Mouse (Mus musculus) heart, embryonic 16.5 days (tissue): Measurements from ENCODE around the gene Tmem8. TPM values are rescaled to one million over a fixed set of nuclear protein-coding genes. Genes with fewer than 3 reads are reported as not detected.
A peak's percentile ranks its signal among the peaks of the same experiment; 100 is the strongest.

Source experiments
- ATAC-seq: fragments of 200-750 bp; cut with Nextera tagmentation; replicated peaks from 2 replicates; pipeline ENCODE4 v1.8.0; 2017; ENCODE audit warnings: moderate number of reproducible peaks; ENCODE audit not compliant: insufficient read depth, low FRiP score; ENCODE audit errors: extremely low read depth
- H3K27ac ChIP-seq: fragments of 300-500 bp; sonication (generic); 2 replicates; pipeline ENCODE4 v1.5.1; 2014; ENCODE audit warnings: mild to moderate bottlenecking, low read length, control low read depth, moderate library complexity
- H3K27me3 ChIP-seq: fragments of 300-500 bp; sonication (generic); 2 replicates; pipeline ENCODE4 v1.6.1; 2014; ENCODE audit warnings: low read length, mixed read lengths; ENCODE audit not compliant: control insufficient read depth, insufficient read depth
- H3K36me3 ChIP-seq: fragments of 300-500 bp; sonication (generic); 2 replicates; pipeline ENCODE4 v1.6.1; 2014; ENCODE audit not compliant: control insufficient read depth, insufficient read depth
- H3K4me1 ChIP-seq: fragments of 300-500 bp; sonication (generic); 2 replicates; pipeline ENCODE4 v1.6.1; 2014; ENCODE audit warnings: low read length, mixed read lengths; ENCODE audit not compliant: control insufficient read depth, insufficient read depth
- H3K4me2 ChIP-seq: fragments of 300-500 bp; sonication (generic); 2 replicates; pipeline ENCODE4 v1.6.1; 2014; ENCODE audit warnings: low read depth, mild to moderate bottlenecking, control low read depth, low read length
- H3K4me3 ChIP-seq: fragments of 300-500 bp; sonication (generic); 2 replicates; pipeline ENCODE4 v1.5.1; 2014; ENCODE audit warnings: mild to moderate bottlenecking, control low read depth, low read length
- H3K9ac ChIP-seq: fragments of 300-500 bp; sonication (generic); 2 replicates; pipeline ENCODE4 v1.6.1; 2014; ENCODE audit warnings: low read length, control low read depth
- H3K9me3 ChIP-seq: fragments of 300-500 bp; sonication (generic); replicated peaks from 2 replicates; pipeline ENCODE4 v1.6.1; 2016; ENCODE audit warnings: low read length; ENCODE audit not compliant: control insufficient read depth
- WGBS: fragments of 180-500 bp; shearing (Covaris S2); extraction: QIAGEN DNeasy Blood & Tissue Kit; methylation state at CpG from one replicate; pipeline ENCODE4 v1.1.7; 2014; 5-methylcytosine and 5-hydroxymethylcytosine counted together
- polyA plus RNA-seq: library from polyadenylated mRNA; unstranded; fragments of >200 nt; fragmentation: Nextera tagmentation; extraction: Ambion mirVana; gene quantifications from 2 replicates; pipeline ENCODE4 v1.2.1, GENCODE M21; 2015

The Tmem8 gene
- polyA plus RNA-seq, 1 experiment from 2014 or later = 0.87 TPM

GRCm38 (mm10) chr17:26131856-26132853, 19.1 kb downstream of the Tmem8 start:
- Histone ChIP-seq H3K27me3 (no peaks in the 10 kb centered on the region), H3K4me1 (no peaks in the 10 kb centered on the region), H3K36me3 (peaks cover 18% of the 10 kb centered on the region), H3K4me2 (no peak overlapping the region), H3K9me3 (no peaks in the 10 kb centered on the region), H3K27ac (no peak overlapping the region), H3K9ac (no peak overlapping the region), H3K4me3 (no peak overlapping the region)
- 86% methylated on average over 18 of the region's 18 CpGs for whole genome bisulfite sequencing
- no peak for ATAC-seq

- H3K4me1 ChIP-seq = peaks cover 21% of the 10 kb centered on the region
- no peaks in the 10 kb centered on the region for H3K9me3 ChIP-seq
- no peak overlapping the region for H3K9ac ChIP-seq
- WGBS = 83% methylated on average over 11 of the region's 11 CpGs
- H3K27ac ChIP-seq = no peak overlapping the region
- ATAC-seq = no peak
- H3K4me3 ChIP-seq = no peak overlapping the region
- H3K27me3 ChIP-seq = no peaks in the 10 kb centered on the region
- H3K4me2 ChIP-seq = no peak overlapping the region
- H3K36me3 ChIP-seq = no peaks in the 10 kb centered on the region
These were observed 24.1 kb downstream of the Tmem8 start for GRCm38 (mm10) chr17:26137106-26137750.

DNA sequence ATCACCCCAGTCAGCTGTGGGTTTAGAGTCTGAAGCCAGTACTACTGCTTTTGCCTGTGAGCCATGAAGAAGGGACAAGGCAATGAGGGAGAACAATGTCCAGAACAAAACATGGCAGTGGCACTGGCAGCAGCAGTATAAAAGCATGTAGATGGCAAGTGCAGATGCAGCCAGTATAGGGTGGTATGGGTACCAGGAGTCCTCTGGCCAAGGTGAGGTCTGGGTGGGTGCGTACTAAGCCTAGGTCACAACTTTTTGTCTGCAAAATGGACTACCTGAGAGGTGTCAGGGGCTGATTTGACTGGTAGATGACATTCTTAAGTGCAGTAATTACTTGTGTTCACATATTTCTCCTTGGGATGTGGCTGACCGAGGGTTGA, 24.6 kb downstream of the Tmem8 start:
- H3K9ac ChIP-seq = peak overlapping the region; percentile 64
- peak overlapping the region; percentile 97 for H3K27ac ChIP-seq
- peaks cover 21% of the 10 kb centered on the region for H3K4me1 ChIP-seq
- no peaks in the 10 kb centered on the region for H3K27me3 ChIP-seq
- peak overlapping the region; percentile 69 for H3K4me2 ChIP-seq
- WGBS = 66% methylated on average over 2 of the region's 2 CpGs
- H3K4me3 ChIP-seq = peak overlapping the region; percentile 94
- no peaks in the 10 kb centered on the region; the same call in 1 of the 2 replicates for H3K36me3 ChIP-seq
- no peak for ATAC-seq
- H3K9me3 ChIP-seq = no peaks in the 10 kb centered on the region

- no peaks in the 10 kb centered on the region for H3K9me3 ChIP-seq
- peak within 1 kb of the TSS; percentile 79 for H3K4me2 ChIP-seq
- peak; percentile 97 for ATAC-seq
- WGBS = under 1% methylated on average over 42 of the region's 42 CpGs
- no peaks in the 10 kb centered on the region for H3K27me3 ChIP-seq
- H3K36me3 ChIP-seq = peaks cover 6% of the 10 kb centered on the region
- peak within 1 kb of the TSS; percentile 99 for H3K9ac ChIP-seq
- H3K4me1 ChIP-seq = peaks cover 21% of the 10 kb centered on the region
- peak within 1 kb of the TSS; percentile 97 for H3K27ac ChIP-seq
- peak within 1 kb of the TSS; percentile 94 for H3K4me3 ChIP-seq
These were observed 25.2 kb downstream of the Tmem8 start, which contains the start of gene Axin1 for GRCm38 (mm10) chr17:26138239-26138836. Gene Axin1 (plus strand): TSS chr17:26138688.

GRCm38 (mm10) chr17:26138901-26139381, 25.8 kb downstream of the Tmem8 start:
- ATAC-seq = peak; percentile 75
- Histone ChIP-seq H3K4me2 (peak overlapping the region; percentile 79), H3K27me3 (no peaks in the 10 kb centered on the region), H3K9me3 (no peaks in the 10 kb centered on the region), H3K36me3 (peaks cover 8% of the 10 kb centered on the region), H3K9ac (peak overlapping the region; percentile 99), H3K27ac (peak overlapping the region; percentile 97), H3K4me1 (peaks cover 21% of the 10 kb centered on the region), H3K4me3 (peak overlapping the region; percentile 94)
- WGBS = 0% methylated on average over 56 of the region's 58 CpGs

DNA sequence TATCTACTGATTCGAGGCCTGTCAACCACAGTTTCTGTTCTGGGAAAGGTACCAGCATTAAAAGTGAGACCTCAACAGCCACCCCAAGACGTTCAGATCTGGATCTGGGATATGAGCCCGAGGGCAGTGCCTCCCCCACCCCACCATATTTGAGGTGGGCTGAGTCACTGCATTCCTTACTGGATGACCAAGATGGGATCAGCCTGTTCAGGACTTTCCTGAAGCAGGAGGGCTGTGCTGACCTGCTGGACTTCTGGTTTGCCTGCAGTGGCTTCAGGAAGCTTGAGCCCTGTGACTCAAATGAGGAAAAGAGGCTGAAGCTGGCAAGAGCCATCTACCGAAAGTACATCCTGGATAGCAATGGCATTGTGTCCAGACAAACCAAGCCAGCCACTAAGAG, 29.7 kb downstream of the Tmem8 start:
- Histone ChIP-seq H3K36me3 (peaks cover 13% of the 10 kb centered on the region), H3K4me2 (no peak overlapping the region), H3K4me1 (peaks cover 21% of the 10 kb centered on the region), H3K27me3 (no peaks in the 10 kb centered on the region), H3K27ac (no peak overlapping the region), H3K4me3 (no peak overlapping the region), H3K9ac (no peak overlapping the region), H3K9me3 (no peaks in the 10 kb centered on the region)
- WGBS = 79% methylated on average over 4 of the region's 4 CpGs
- no peak for ATAC-seq

GRCm38 (mm10) chr17:26143386-26143785, 30.3 kb downstream of the Tmem8 start:
- Histone ChIP-seq H3K9ac (no peak overlapping the region), H3K4me3 (no peak overlapping the region), H3K27ac (no peak overlapping the region), H3K36me3 (peaks cover 16% of the 10 kb centered on the region), H3K4me2 (no peak overlapping the region), H3K4me1 (peaks cover 18% of the 10 kb centered on the region), H3K27me3 (no peaks in the 10 kb centered on the region), H3K9me3 (no peaks in the 10 kb centered on the region)
- ATAC-seq = no peak
- 90% methylated on average over 5 of the region's 5 CpGs for WGBS

GRCm38 (mm10) chr17:26149056-26149455, 36.0 kb downstream of the Tmem8 start:
- peaks cover 43% of the 10 kb centered on the region for H3K36me3 ChIP-seq
- no peak overlapping the region for H3K4me2 ChIP-seq
- WGBS = 78% methylated on average over 2 of the region's 2 CpGs

More at GRCm38 (mm10) chr17:26149056-26149455, 36.0 kb downstream of the Tmem8 start:
- no peak overlapping the region for H3K27ac ChIP-seq
- H3K4me3 ChIP-seq = no peak overlapping the region
- H3K9me3 ChIP-seq = peaks cover 2% of the 10 kb centered on the region; the same call in 1 of the 2 replicates
- no peaks in the 10 kb centered on the region for H3K27me3 ChIP-seq
- H3K4me1 ChIP-seq = no peaks in the 10 kb centered on the region
- ATAC-seq = no peak
- H3K9ac ChIP-seq = no peak overlapping the region
